Comparison of ENCODE assay signal across 18 mouse cellular contexts in the genomic region with DNA sequence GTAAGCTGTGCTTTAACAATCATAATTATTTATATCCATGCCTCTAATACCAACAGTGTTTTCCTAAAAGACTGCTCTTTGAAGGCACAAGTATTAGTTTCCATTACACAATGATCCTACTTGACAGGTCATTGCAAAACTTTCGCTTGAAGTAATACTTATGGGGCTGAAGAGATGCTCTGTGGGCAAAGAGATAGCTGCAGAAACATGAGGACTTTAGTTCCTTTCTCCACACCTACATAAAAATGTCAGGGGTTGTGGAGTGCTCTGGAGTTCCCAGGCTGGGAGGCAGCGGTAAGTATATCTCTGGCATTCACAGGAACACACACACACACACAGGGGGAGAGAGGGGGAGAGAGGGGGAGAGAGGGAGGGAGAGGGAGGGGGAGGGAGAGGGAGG.
A peak's percentile ranks its signal among the peaks of the same experiment; 100 is the strongest.
DNase-seq lines count a peak whose midpoint lies in the region; TF ChIP-seq lines count a peak whose summit lies in the region.
"Had no signal": no experiment of that assay in that cellular context is flagged by ENCODE, and none has a peak within 500 bp of the region (broad histone marks: within the 10 kb centered on the region; RNA-seq: fewer than 3 reads in every experiment).

No protein-coding gene starts in this region.

- no peak for TF ChIP-seq CTCF in lung, adult 2 months (IDR thresholded peaks at IDR 0.05; ENCODE audit: insufficient read depth, low read length)

- 34% methylated on average over 2 of the region's 2 CpGs for WGBS in lung, adult 2 months

- H3K4me3 ChIP-seq in lung, adult 2 months (replicated peaks; ENCODE audit: extremely low read depth, low read depth, low read length) = no peak overlapping the region
- H3K4me3 ChIP-seq: forebrain, embryonic 10.5 days; forebrain, embryonic 13.5 days; hindbrain, embryonic 12.5 days; hindbrain, embryonic 15.5 days had no signal

- peaks cover 2% of the 10 kb centered on the region; the same call in 1 of the 2 replicates for H3K4me1 ChIP-seq in lung, adult 2 months (ENCODE audit: control insufficient read depth, insufficient read depth, low read length)
- H3K4me1 ChIP-seq: forebrain, embryonic 10.5 days; forebrain, embryonic 13.5 days; hindbrain, embryonic 12.5 days had no signal

- no peak for TF ChIP-seq POLR2A in lung, adult 2 months (IDR thresholded peaks at IDR 0.05; ENCODE audit: borderline replicate concordance, extremely low read depth, low read depth, low read length)

- DNase-seq in lung, adult 2 months = peak; percentile 12
- peak; percentile 32 for DNase-seq in lung, postnatal 10 days
- peak; percentile 75 for DNase-seq in lung, postnatal 36 days
- DNase-seq in gastrocnemius, postnatal 25 days = no peak
- DNase-seq in T-cell, adult 2 months (ENCODE audit: low spot score) = no peak
- DNase-seq in right cerebral cortex, adult 2 months (ENCODE audit: low spot score in 2 of 2) = no peak
- DNase-seq: adrenal gland, adult 2 months; adrenal gland, postnatal 14 days; B cell, adult 2 months; cerebellum, adult 18-20 months; cerebellum, adult 9-10 months; cerebellum, postnatal 14 days; gastrocnemius, postnatal 10 days; heart, adult 11 months had no signal

Comparison
In these comparisons a context has a peak if more than half of its experiments do, and no peak if none do; other contexts are left out.
1. DNase-seq: peak in lung, adult 2 months (single experiment), lung, postnatal 10 days (single experiment) and lung, postnatal 36 days (single experiment); none in gastrocnemius, postnatal 25 days (single experiment), T-cell, adult 2 months (single experiment) and right cerebral cortex, adult 2 months (0 of 2).